Mouse (Mus musculus): ENCODE measurements around the gene Atp6v1e1. TPM values are rescaled to one million over a fixed set of nuclear protein-coding genes. Genes with fewer than 3 reads are reported as not detected.
A peak's percentile ranks its signal among the peaks of the same experiment; 100 is the strongest.
"Not testable (repeated sequence)": the region's sequence is repeated elsewhere in the genome, so short reads cannot be mapped to it uniquely, and the experiment has no call there.

Gene Atp6v1e1
- polyA plus RNA-seq (2015; fragmentation: Nextera tagmentation; extraction: Ambion mirVana): 123 and 138 TPM in 2 replicates

- Histone ChIP-seq H3K36me3 (peaks cover 19% of the 10 kb centered on the region), H3K27ac (peak within 1 kb of the TSS; percentile 94), H3K9ac (peak within 1 kb of the TSS; percentile 85), H3K27me3 (no peaks in the 10 kb centered on the region), H3K4me1 (peaks cover 10% of the 10 kb centered on the region; the same call in 1 of the 2 replicates), H3K4me3 (peak within 1 kb of the TSS; percentile 94), H3K9me3 (no peaks in the 10 kb centered on the region), H3K4me2 (peak within 1 kb of the TSS; percentile 51)
- peak; percentile 93 for ATAC-seq (ENCODE audit: insufficient number of reproducible peaks, low FRiP score, low TSS enrichment, low read depth)
- under 1% methylated on average over 41 of the region's 41 CpGs for WGBS
Observed at GRCm38 (mm10) chr6:120822307-120822928, at the start of gene Atp6v1e1. TSS of gene Atp6v1e1 (minus strand) at chr6:120822793.

GRCm38 (mm10) chr6:120871286-120871685 lies 48.7 kb upstream of the Atp6v1e1 start:
- H3K4me3 ChIP-seq: no peak overlapping the region
- no peaks in the 10 kb centered on the region for H3K9me3 ChIP-seq
- H3K27me3 ChIP-seq: no peaks in the 10 kb centered on the region
- no peak overlapping the region for H3K4me2 ChIP-seq
- no peaks in the 10 kb centered on the region for H3K4me1 ChIP-seq
- no peak overlapping the region for H3K9ac ChIP-seq
- H3K36me3 ChIP-seq: peaks cover 4% of the 10 kb centered on the region; the same call in 1 of the 2 replicates
- ATAC-seq (ENCODE audit: insufficient number of reproducible peaks, low FRiP score, low TSS enrichment, low read depth): no peak
- 75% methylated on average over 2 of the region's 2 CpGs for WGBS
- H3K27ac ChIP-seq: no peak overlapping the region

- no peak overlapping the region for H3K9ac ChIP-seq
- no peak for ATAC-seq (ENCODE audit: insufficient number of reproducible peaks, low FRiP score, low TSS enrichment, low read depth)
- no peak overlapping the region for H3K4me3 ChIP-seq
- no peaks in the 10 kb centered on the region for H3K9me3 ChIP-seq
- no peaks in the 10 kb centered on the region for H3K4me1 ChIP-seq
- H3K27me3 ChIP-seq: no peaks in the 10 kb centered on the region
- 48% methylated on average over 1 of the region's 1 CpGs for WGBS
- no peak overlapping the region for H3K27ac ChIP-seq
- peaks cover 4% of the 10 kb centered on the region; the same call in 1 of the 2 replicates for H3K36me3 ChIP-seq
- H3K4me2 ChIP-seq: no peak overlapping the region
Observed at GRCm38 (mm10) chr6:120868824-120869223, 46.2 kb upstream of the Atp6v1e1 start.

- H3K36me3 ChIP-seq: no peaks in the 10 kb centered on the region
- no peaks in the 10 kb centered on the region for H3K27me3 ChIP-seq
- H3K9me3 ChIP-seq: no peaks in the 10 kb centered on the region
- no peak overlapping the region for H3K9ac ChIP-seq
- no peak for ATAC-seq (ENCODE audit: insufficient number of reproducible peaks, low FRiP score, low TSS enrichment, low read depth)
- 75% methylated on average over 9 of the region's 9 CpGs for WGBS
- H3K27ac ChIP-seq: no peak overlapping the region
- no peaks in the 10 kb centered on the region for H3K4me1 ChIP-seq
- H3K4me2 ChIP-seq: no peak overlapping the region
- H3K4me3 ChIP-seq: no peak overlapping the region
Observed at GRCm38 (mm10) chr6:120866051-120866814, 43.6 kb upstream of the Atp6v1e1 start.

GRCm38 (mm10) chr6:120860079-120860478 lies 37.5 kb upstream of the Atp6v1e1 start:
- Histone ChIP-seq H3K4me3 (no peak overlapping the region), H3K36me3 (peaks cover 18% of the 10 kb centered on the region), H3K4me2 (no peak overlapping the region), H3K9ac (no peak overlapping the region), H3K27me3 (no peaks in the 10 kb centered on the region), H3K9me3 (no peaks in the 10 kb centered on the region), H3K4me1 (no peaks in the 10 kb centered on the region), H3K27ac (no peak overlapping the region)
- 85% methylated on average over 3 of the region's 3 CpGs for WGBS
- no peak for ATAC-seq (ENCODE audit: insufficient number of reproducible peaks, low FRiP score, low TSS enrichment, low read depth)

- no peaks in the 10 kb centered on the region for H3K4me1 ChIP-seq
- ATAC-seq (ENCODE audit: insufficient number of reproducible peaks, low FRiP score, low TSS enrichment, low read depth): no peak
- no peak overlapping the region for H3K27ac ChIP-seq
- no peak overlapping the region for H3K4me3 ChIP-seq
- no peak overlapping the region for H3K4me2 ChIP-seq
- no peaks in the 10 kb centered on the region for H3K9me3 ChIP-seq
- H3K27me3 ChIP-seq: no peaks in the 10 kb centered on the region
- H3K9ac ChIP-seq: no peak overlapping the region
- 76% methylated on average over 8 of the region's 8 CpGs for WGBS
- H3K36me3 ChIP-seq: peaks cover 27% of the 10 kb centered on the region
Observed at GRCm38 (mm10) chr6:120858217-120858711, 35.7 kb upstream of the Atp6v1e1 start.

GRCm38 (mm10) chr6:120854413-120854812 lies 31.8 kb upstream of the Atp6v1e1 start:
- H3K27me3 ChIP-seq: no peaks in the 10 kb centered on the region
- no peaks in the 10 kb centered on the region for H3K9me3 ChIP-seq
- H3K4me1 ChIP-seq: no peaks in the 10 kb centered on the region
- H3K4me2 ChIP-seq: no peak overlapping the region
- peaks cover 30% of the 10 kb centered on the region for H3K36me3 ChIP-seq
- ATAC-seq (ENCODE audit: insufficient number of reproducible peaks, low FRiP score, low TSS enrichment, low read depth): no peak
- no peak overlapping the region for H3K4me3 ChIP-seq
- H3K27ac ChIP-seq: no peak overlapping the region
- WGBS: 85% methylated on average over 10 of the region's 10 CpGs
- no peak overlapping the region for H3K9ac ChIP-seq

- not testable (repeated sequence) for H3K9ac ChIP-seq; ATAC-seq (ENCODE audit: insufficient number of reproducible peaks, low FRiP score, low TSS enrichment, low read depth); H3K27me3 ChIP-seq; H3K4me2 ChIP-seq; H3K9me3 ChIP-seq; H3K4me1 ChIP-seq; H3K27ac ChIP-seq; H3K4me3 ChIP-seq
- peaks cover 38% of the 10 kb centered on the region for H3K36me3 ChIP-seq
Observed at GRCm38 (mm10) chr6:120850720-120851119, 28.1 kb upstream of the Atp6v1e1 start.

- H3K9ac ChIP-seq: no peak overlapping the region
- H3K4me1 ChIP-seq: peaks cover 5% of the 10 kb centered on the region; the same call in 1 of the 2 replicates
- H3K4me3 ChIP-seq: no peak overlapping the region
- H3K36me3 ChIP-seq: no peaks in the 10 kb centered on the region; the same call in 1 of the 2 replicates
- no peaks in the 10 kb centered on the region for H3K27me3 ChIP-seq
- 82% methylated on average over 5 of the region's 5 CpGs for WGBS
- H3K4me2 ChIP-seq: no peak overlapping the region
- ATAC-seq (ENCODE audit: insufficient number of reproducible peaks, low FRiP score, low TSS enrichment, low read depth): no peak
- H3K27ac ChIP-seq: no peak overlapping the region
- no peaks in the 10 kb centered on the region for H3K9me3 ChIP-seq
Observed at GRCm38 (mm10) chr6:120841754-120842153, 19.2 kb upstream of the Atp6v1e1 start.

GRCm38 (mm10) chr6:120840258-120840657 lies 17.7 kb upstream of the Atp6v1e1 start:
- ATAC-seq (ENCODE audit: insufficient number of reproducible peaks, low FRiP score, low TSS enrichment, low read depth): no peak
- H3K27me3 ChIP-seq: no peaks in the 10 kb centered on the region
- 91% methylated on average over 7 of the region's 7 CpGs for WGBS

GRCm38 (mm10) chr6:120837152-120837530 lies 14.5 kb upstream of the Atp6v1e1 start:
- Histone ChIP-seq H3K4me2 (peak overlapping the region; percentile 64), H3K36me3 (no peaks in the 10 kb centered on the region; the same call in 1 of the 2 replicates), H3K27ac (0 out of 2 replicates have a peak overlapping the region, but pooled peaks have one; percentile 96), H3K4me3 (peak overlapping the region; percentile 92), H3K9me3 (no peaks in the 10 kb centered on the region), H3K4me1 (peaks cover 8% of the 10 kb centered on the region; the same call in 1 of the 2 replicates), H3K27me3 (no peaks in the 10 kb centered on the region), H3K9ac (0 out of 2 replicates have a peak overlapping the region, but pooled peaks have one; percentile 90)
- no peak for ATAC-seq (ENCODE audit: insufficient number of reproducible peaks, low FRiP score, low TSS enrichment, low read depth)
- WGBS: 69% methylated on average over 1 of the region's 1 CpGs

More at GRCm38 (mm10) chr6:120840258-120840657, 17.7 kb upstream of the Atp6v1e1 start:
- Histone ChIP-seq H3K4me3 (no peak overlapping the region), H3K9me3 (no peaks in the 10 kb centered on the region), H3K4me1 (peaks cover 8% of the 10 kb centered on the region; the same call in 1 of the 2 replicates), H3K36me3 (no peaks in the 10 kb centered on the region; the same call in 1 of the 2 replicates), H3K27ac (no peak overlapping the region), H3K4me2 (no peak overlapping the region), H3K9ac (no peak overlapping the region)
